Mouse (Mus musculus) thymus, adult 2 months (tissue): ENCODE data around the gene Ppm1a. TPM values are rescaled to one million over a fixed set of nuclear protein-coding genes. Genes with fewer than 3 reads are reported as not detected.

Experiments used
- DNase-seq: peaks from one replicate; pipeline ENCODE4 v3.0.0; 2021
- H3K27ac ChIP-seq: fragments of 200-500 bp; 2 replicates; pipeline ENCODE4 v1.5.1; 2012; ENCODE audit warnings: low read length, control low read depth; ENCODE audit not compliant: control insufficient read depth, insufficient read depth
- H3K27me3 ChIP-seq: fragments of 200-500 bp; 2 replicates; pipeline ENCODE4 v1.6.1; 2012; ENCODE audit warnings: mild to moderate bottlenecking, low read length, moderate library complexity, mixed read lengths; ENCODE audit not compliant: control insufficient read depth, insufficient read depth
- H3K36me3 ChIP-seq: fragments of 200-500 bp; 2 replicates; pipeline ENCODE4 v1.6.1; 2012; ENCODE audit warnings: mild to moderate bottlenecking, low read length, moderate library complexity; ENCODE audit not compliant: control insufficient read depth, insufficient read depth
- H3K4me1 ChIP-seq: fragments of 200-500 bp; replicated peaks from 2 replicates; pipeline ENCODE4 v1.6.1; 2012; ENCODE audit warnings: low read length; ENCODE audit not compliant: control insufficient read depth, insufficient read depth
- H3K4me3 ChIP-seq: fragments of 200-500 bp; 2 replicates; pipeline ENCODE4 v1.5.1; 2012; ENCODE audit warnings: mild to moderate bottlenecking, low read length, control low read depth, moderate library complexity; ENCODE audit not compliant: control insufficient read depth, insufficient read depth
- CTCF ChIP-seq: fragments of 200-500 bp; IDR thresholded peaks from 2 replicates; pipeline ENCODE4 v1.5.1; 2012; ENCODE audit warnings: mild to moderate bottlenecking, control low read depth, low read length, moderate library complexity, borderline replicate concordance; ENCODE audit not compliant: control insufficient read depth, poor library complexity, insufficient read depth; ENCODE audit errors: extremely low read depth
- POLR2A ChIP-seq: fragments of 200-500 bp; IDR thresholded peaks from 2 replicates; pipeline ENCODE4 v1.6.1; 2012; ENCODE audit warnings: mild to moderate bottlenecking, low read length, control low read depth, moderate library complexity; ENCODE audit not compliant: control insufficient read depth, poor library complexity, insufficient read depth; ENCODE audit errors: extremely low read depth
- WGBS: fragments of 180-500 bp; shearing (Covaris S2); methylation state at CpG from one replicate; pipeline ENCODE4 v1.1.7; 2018; 5-methylcytosine and 5-hydroxymethylcytosine counted together
- polyA plus RNA-seq: library from polyadenylated mRNA; depleted of rRNA; stranded (reverse); fragments of >200 nt; gene quantifications from 2 replicates; pipeline ENCODE4 v1.2.3, GENCODE M21; 2012

Ppm1a gene
- polyA plus RNA-seq, 1 experiment, result 44.2 TPM

- Histone ChIP-seq H3K27ac (no peak overlapping the region), H3K4me1 (no peaks in the 10 kb centered on the region; the same call in 1 of the 2 replicates), H3K36me3 (no peaks in the 10 kb centered on the region), H3K4me3 (no peak overlapping the region), H3K27me3 (no peaks in the 10 kb centered on the region)
- 54% methylated on average over 2 of the region's 2 CpGs for WGBS
- TF ChIP-seq POLR2A (no peak), CTCF (no peak)
- DNase-seq, result no peak
These were observed 11.0 kb downstream of the Ppm1a start for GRCm38 (mm10) chr12:72768230-72768629.

- H3K4me3 ChIP-seq, result no peak overlapping the region
- H3K36me3 ChIP-seq, result no peaks in the 10 kb centered on the region
- no peaks in the 10 kb centered on the region for H3K27me3 ChIP-seq
- H3K4me1 ChIP-seq, result no peaks in the 10 kb centered on the region; the same call in 1 of the 2 replicates
- TF ChIP-seq POLR2A, result no peak
- no peak for TF ChIP-seq CTCF
- no peak overlapping the region for H3K27ac ChIP-seq
- DNase-seq, result no peak
- 95% methylated on average over 5 of the region's 5 CpGs for WGBS
These were observed 12.4 kb downstream of the Ppm1a start for GRCm38 (mm10) chr12:72769546-72770230.

- Histone ChIP-seq H3K36me3 (no peaks in the 10 kb centered on the region), H3K27ac (no peak overlapping the region), H3K4me3 (no peak overlapping the region), H3K27me3 (no peaks in the 10 kb centered on the region), H3K4me1 (no peaks in the 10 kb centered on the region; the same call in 1 of the 2 replicates)
- 97% methylated on average over 2 of the region's 2 CpGs for WGBS
- DNase-seq, result no peak
- TF ChIP-seq POLR2A (no peak), CTCF (no peak)
These were observed 13.9 kb downstream of the Ppm1a start for GRCm38 (mm10) chr12:72771153-72771552.

- H3K4me1 ChIP-seq, result no peaks in the 10 kb centered on the region; the same call in 1 of the 2 replicates
- H3K36me3 ChIP-seq, result no peaks in the 10 kb centered on the region
- DNase-seq, result no peak
- no peak overlapping the region for H3K27ac ChIP-seq
- no peaks in the 10 kb centered on the region for H3K27me3 ChIP-seq
- no peak overlapping the region for H3K4me3 ChIP-seq
- TF ChIP-seq CTCF, result no peak
- no peak for TF ChIP-seq POLR2A
- WGBS, result 98% methylated on average over 3 of the region's 3 CpGs
These were observed 14.5 kb downstream of the Ppm1a start for GRCm38 (mm10) chr12:72771711-72772110.

GRCm38 (mm10) chr12:72773921-72774320, 16.7 kb downstream of the Ppm1a start:
- WGBS, result 95% methylated on average over 7 of the region's 7 CpGs
- no peaks in the 10 kb centered on the region for H3K27me3 ChIP-seq

GRCm38 (mm10) chr12:72777244-72777643, 20.0 kb downstream of the Ppm1a start:
- WGBS, result 60% methylated on average over 4 of the region's 4 CpGs
- TF ChIP-seq POLR2A (no peak), CTCF (no peak)

More at GRCm38 (mm10) chr12:72773921-72774320, 16.7 kb downstream of the Ppm1a start:
- TF ChIP-seq CTCF (no peak), POLR2A (no peak)
- no peak overlapping the region for H3K4me3 ChIP-seq
- H3K36me3 ChIP-seq, result no peaks in the 10 kb centered on the region
- H3K4me1 ChIP-seq, result no peaks in the 10 kb centered on the region; the same call in 1 of the 2 replicates
- DNase-seq, result no peak
- H3K27ac ChIP-seq, result no peak overlapping the region

More at GRCm38 (mm10) chr12:72777244-72777643, 20.0 kb downstream of the Ppm1a start:
- no peak for DNase-seq
- Histone ChIP-seq H3K4me1 (no peaks in the 10 kb centered on the region), H3K4me3 (no peak overlapping the region), H3K27ac (no peak overlapping the region), H3K27me3 (no peaks in the 10 kb centered on the region), H3K36me3 (no peaks in the 10 kb centered on the region)
